12 mouse cellular contexts compared by ENCODE assay signal in genomic region chr1:54046923-54047322, GRCm38 (mm10).
A peak's percentile ranks its signal among the peaks of the same experiment; 100 is the strongest.
DNase-seq lines count a peak whose midpoint lies in the region; ATAC-seq and TF ChIP-seq lines count a peak whose summit lies in the region.
"Had no signal": no experiment of that assay in that cellular context is flagged by ENCODE, and none has a peak within 500 bp of the region (broad histone marks: within the 10 kb centered on the region; RNA-seq: fewer than 3 reads in every experiment).

No protein-coding gene starts in this region.

- 0 out of 2 replicates have a peak overlapping the region, but pooled peaks have one; percentile 13 for H3K27ac ChIP-seq in heart, postnatal 0 days (ENCODE audit: low read depth)
- no peak overlapping the region for H3K27ac ChIP-seq in midbrain, embryonic 16.5 days (ENCODE audit: low read length)
- H3K27ac ChIP-seq: hindbrain, embryonic 10.5 days had no signal

- 0% methylated on average over 1 of the region's 1 CpGs for WGBS in heart, postnatal 0 days
- WGBS in midbrain, embryonic 16.5 days: 86% methylated on average over 1 of the region's 1 CpGs

- no peak overlapping the region for H3K4me3 ChIP-seq in heart, postnatal 0 days (ENCODE audit: low read depth, low read length)
- H3K4me3 ChIP-seq in midbrain, embryonic 16.5 days (ENCODE audit: low read depth, low read length): no peak overlapping the region
- H3K4me3 ChIP-seq: hindbrain, embryonic 10.5 days had no signal

- TF ChIP-seq CTCF in heart, postnatal 0 days (IDR thresholded peaks at IDR 0.05; ENCODE audit: low read depth): no peak

- no peak overlapping the region for H3K9ac ChIP-seq in heart, postnatal 0 days (replicated peaks; ENCODE audit: low read depth, low read length)
- no peak overlapping the region for H3K9ac ChIP-seq in midbrain, embryonic 16.5 days (ENCODE audit: low read depth, low read length)

- H3K36me3 ChIP-seq in heart, postnatal 0 days (replicated peaks; ENCODE audit: control insufficient read depth, insufficient read depth, low read length): no peaks in the 10 kb centered on the region
- no peaks in the 10 kb centered on the region for H3K36me3 ChIP-seq in midbrain, embryonic 16.5 days (ENCODE audit: control insufficient read depth, insufficient read depth, low read length)
- H3K36me3 ChIP-seq: G1E; hindbrain, embryonic 10.5 days had no signal

- no peaks in the 10 kb centered on the region for H3K9me3 ChIP-seq in heart, postnatal 0 days (replicated peaks; ENCODE audit: control insufficient read depth, low read length)
- H3K9me3 ChIP-seq in midbrain, embryonic 16.5 days (replicated peaks; ENCODE audit: control insufficient read depth, low read length, poor library complexity, severe bottlenecking): no peaks in the 10 kb centered on the region
- H3K9me3 ChIP-seq: G1E; hindbrain, embryonic 10.5 days had no signal

- TF ChIP-seq EP300 in heart, postnatal 0 days (IDR thresholded peaks at IDR 0.05; ENCODE audit: low read depth): no peak

- peak; percentile 24; the same call in 1 of the 2 replicates for ATAC-seq in heart, postnatal 0 days (ENCODE audit: insufficient read depth, low read depth)
- ATAC-seq in midbrain, embryonic 16.5 days: no peak

- no peaks in the 10 kb centered on the region for H3K27me3 ChIP-seq in heart, postnatal 0 days (ENCODE audit: control insufficient read depth, insufficient read depth, low read length)
- no peaks in the 10 kb centered on the region for H3K27me3 ChIP-seq in midbrain, embryonic 16.5 days (ENCODE audit: control insufficient read depth, insufficient read depth, low read depth, low read length)

- H3K4me1 ChIP-seq in heart, postnatal 0 days (ENCODE audit: control insufficient read depth, insufficient read depth): peaks cover 21% of the 10 kb centered on the region
- H3K4me1 ChIP-seq in midbrain, embryonic 16.5 days (ENCODE audit: control insufficient read depth, insufficient read depth, low read length): no peaks in the 10 kb centered on the region
- H3K4me1 ChIP-seq: hindbrain, embryonic 10.5 days had no signal

- no peak overlapping the region for H3K4me2 ChIP-seq in heart, postnatal 0 days (ENCODE audit: low read depth, low read length)
- H3K4me2 ChIP-seq in midbrain, embryonic 16.5 days (ENCODE audit: low read length): no peak overlapping the region
- H3K4me2 ChIP-seq: liver, embryonic 11.5 days had no signal

- DNase-seq in adrenal gland, postnatal 14 days: peak; percentile 12
- no peak for DNase-seq in adrenal gland, postnatal 25 days
- peak; percentile 10 for DNase-seq in lung, postnatal 10 days
- DNase-seq in lung, postnatal 14 days: no peak
- DNase-seq in heart, postnatal 0 days (ENCODE audit: low spot score): peak; percentile 39
- DNase-seq in yolk sac, embryonic 10.5 days (ENCODE audit: low spot score): peak; percentile 2
- DNase-seq in cerebellum, adult 9-10 months: no peak
- DNase-seq: B cell, adult 2 months had no signal

Comparison
In these comparisons a context has a peak if more than half of its experiments do, and no peak if none do; other contexts are left out.
1. DNase-seq: peak in adrenal gland, postnatal 14 days (single experiment), lung, postnatal 10 days (single experiment), heart, postnatal 0 days (single experiment) and yolk sac, embryonic 10.5 days (single experiment); none in adrenal gland, postnatal 25 days (single experiment), lung, postnatal 14 days (single experiment) and cerebellum, adult 9-10 months (single experiment).